In genomic region chr7:55737125-55737912, GRCm38 (mm10) we compare ENCODE assay signal across 9 mouse cellular contexts. TPM values are rescaled to one million over a fixed set of nuclear protein-coding genes. Genes with fewer than 3 reads are reported as not detected.
DNase-seq lines count a peak whose midpoint lies in the region; ATAC-seq and TF ChIP-seq lines count a peak whose summit lies in the region.
"Had no signal": no experiment of that assay in that cellular context is flagged by ENCODE, and none has a peak within 500 bp of the region (broad histone marks: within the 10 kb centered on the region; RNA-seq: fewer than 3 reads in every experiment).

No protein-coding gene starts in this region.

- ATAC-seq in forebrain, embryonic 14.5 days = peak; percentile 73
- ATAC-seq in kidney, postnatal 0 days (replicated peaks; ENCODE audit: low FRiP score, low read depth) = peak; percentile 46
- ATAC-seq in stomach, postnatal 0 days (ENCODE audit: low FRiP score, low TSS enrichment) = no peak
- ATAC-seq in activated CD4-positive, CD25-positive, alpha-beta regulatory T cell, adult 4 months = no peak

- TF ChIP-seq EP300 in stomach, postnatal 0 days (optimal IDR thresholded peaks at IDR 0.05) = no peak

- DNase-seq in ovary, postnatal 36 days (ENCODE audit: low spot score) = peak; percentile 39
- DNase-seq in ovary, adult 18-20 months (ENCODE audit: low spot score) = no peak
- DNase-seq in brain, adult 2 months (ENCODE audit: low read depth, low spot score) = peak; percentile 74
- peak; percentile 67 for DNase-seq in forebrain, embryonic 14.5 days (ENCODE audit: low spot score)
- DNase-seq in kidney, postnatal 0 days (ENCODE audit: low spot score) = peak; percentile 21
- peak; percentile 3 for DNase-seq in lung, postnatal 14 days
- no peak for DNase-seq in stomach, postnatal 0 days (ENCODE audit: low spot score)

- no peaks in the 10 kb centered on the region for H3K9me3 ChIP-seq in forebrain, embryonic 14.5 days (replicated peaks; ENCODE audit: control insufficient read depth, low read length)
- no peaks in the 10 kb centered on the region for H3K9me3 ChIP-seq in kidney, postnatal 0 days (replicated peaks; ENCODE audit: low read length)
- no peaks in the 10 kb centered on the region for H3K9me3 ChIP-seq in stomach, postnatal 0 days (ENCODE audit: control insufficient read depth, low read length)
- H3K9me3 ChIP-seq: embryonic facial prominence, embryonic 15.5 days had no signal

- no peak overlapping the region for H3K27ac ChIP-seq in forebrain, embryonic 14.5 days (ENCODE audit: low read depth, low read length)
- H3K27ac ChIP-seq in kidney, postnatal 0 days = no peak overlapping the region
- no peak overlapping the region for H3K27ac ChIP-seq in stomach, postnatal 0 days (replicated peaks)
- H3K27ac ChIP-seq: embryonic facial prominence, embryonic 15.5 days had no signal

- no peaks in the 10 kb centered on the region for H3K4me1 ChIP-seq in forebrain, embryonic 14.5 days (ENCODE audit: control insufficient read depth, insufficient read depth, low read length)
- H3K4me1 ChIP-seq in kidney, postnatal 0 days (replicated peaks; ENCODE audit: insufficient read depth, low read length) = no peaks in the 10 kb centered on the region
- no peaks in the 10 kb centered on the region for H3K4me1 ChIP-seq in stomach, postnatal 0 days (replicated peaks; ENCODE audit: control insufficient read depth, insufficient read depth)
- H3K4me1 ChIP-seq: embryonic facial prominence, embryonic 15.5 days had no signal

- H3K9ac ChIP-seq in forebrain, embryonic 14.5 days (ENCODE audit: low read length) = no peak overlapping the region
- H3K9ac ChIP-seq in kidney, postnatal 0 days (ENCODE audit: low read depth, low read length) = no peak overlapping the region
- no peak overlapping the region for H3K9ac ChIP-seq in stomach, postnatal 0 days (ENCODE audit: low read length)
- H3K9ac ChIP-seq: embryonic facial prominence, embryonic 15.5 days had no signal

- H3K4me2 ChIP-seq in forebrain, embryonic 14.5 days (ENCODE audit: low read length) = no peak overlapping the region
- H3K4me2 ChIP-seq in kidney, postnatal 0 days (ENCODE audit: low read length) = no peak overlapping the region
- H3K4me2 ChIP-seq in stomach, postnatal 0 days (replicated peaks; ENCODE audit: low read depth) = no peak overlapping the region
- H3K4me2 ChIP-seq: embryonic facial prominence, embryonic 15.5 days had no signal

- TF ChIP-seq CTCF in kidney, postnatal 0 days (IDR thresholded peaks at IDR 0.05; ENCODE audit: low read depth) = peak; percentile 71
- peak; percentile 68 for TF ChIP-seq CTCF in stomach, postnatal 0 days (IDR thresholded peaks at IDR 0.05; ENCODE audit: low read depth)

- no peaks in the 10 kb centered on the region for H3K27me3 ChIP-seq in forebrain, embryonic 14.5 days (replicated peaks; ENCODE audit: control insufficient read depth, insufficient read depth, low read length)
- no peaks in the 10 kb centered on the region for H3K27me3 ChIP-seq in kidney, postnatal 0 days (ENCODE audit: insufficient read depth, low read length)
- H3K27me3 ChIP-seq in stomach, postnatal 0 days (ENCODE audit: control insufficient read depth, insufficient read depth, low read length) = no peaks in the 10 kb centered on the region
- H3K27me3 ChIP-seq: embryonic facial prominence, embryonic 15.5 days had no signal

- H3K4me3 ChIP-seq in forebrain, embryonic 14.5 days (ENCODE audit: low read depth, low read length) = no peak overlapping the region
- no peak overlapping the region for H3K4me3 ChIP-seq in kidney, postnatal 0 days (replicated peaks; ENCODE audit: low read depth, low read length)
- no peak overlapping the region for H3K4me3 ChIP-seq in stomach, postnatal 0 days (ENCODE audit: low read depth, low read length)
- H3K4me3 ChIP-seq: embryonic facial prominence, embryonic 15.5 days had no signal

- no peaks in the 10 kb centered on the region for H3K36me3 ChIP-seq in forebrain, embryonic 14.5 days (ENCODE audit: control insufficient read depth, insufficient read depth, low read length)
- H3K36me3 ChIP-seq in kidney, postnatal 0 days (ENCODE audit: insufficient read depth, low read length) = no peaks in the 10 kb centered on the region
- no peaks in the 10 kb centered on the region for H3K36me3 ChIP-seq in stomach, postnatal 0 days (ENCODE audit: control insufficient read depth, insufficient read depth, low read length)
- H3K36me3 ChIP-seq: embryonic facial prominence, embryonic 15.5 days had no signal

- 59% methylated on average over 4 of the region's 4 CpGs for WGBS in forebrain, embryonic 14.5 days
- 49% methylated on average over 4 of the region's 4 CpGs for WGBS in kidney, postnatal 0 days
- 47% methylated on average over 4 of the region's 4 CpGs for whole genome bisulfite sequencing in stomach, postnatal 0 days

RNA-seq across cellular contexts. Expression of gene Siglech, which starts 30.7 kb away (rescaled TPM):
- polyA plus RNA-seq in forebrain, embryonic 14.5 days (2014; fragmentation: Nextera tagmentation; extraction: Ambion mirVana) = 2.8 and 2.9 TPM in 2 replicates
- polyA plus RNA-seq in kidney, postnatal 0 days (2015; fragmentation: Nextera tagmentation; extraction: Ambion mirVana) = 0.10 and 0.20 TPM in 2 replicates
- 0.79 and 0.81 TPM in 2 replicates for polyA plus RNA-seq in stomach, postnatal 0 days (2015; fragmentation: Nextera tagmentation; extraction: Ambion mirVana)
- not detected for polyA plus RNA-seq in activated CD4-positive, CD25-positive, alpha-beta regulatory T cell, adult 4 months (2017; shearing (Covaris generic))

RNA-seq across cellular contexts. Expression of gene Tubgcp5, which starts 56.6 kb away (rescaled TPM):
- 31.2 and 32.5 TPM in 2 replicates for polyA plus RNA-seq in forebrain, embryonic 14.5 days (2014; fragmentation: Nextera tagmentation; extraction: Ambion mirVana)
- polyA plus RNA-seq in kidney, postnatal 0 days (2015; fragmentation: Nextera tagmentation; extraction: Ambion mirVana) = 19.5 and 19.8 TPM in 2 replicates
- 8.8 and 10.0 TPM in 2 replicates for polyA plus RNA-seq in stomach, postnatal 0 days (2015; fragmentation: Nextera tagmentation; extraction: Ambion mirVana)
- polyA plus RNA-seq in activated CD4-positive, CD25-positive, alpha-beta regulatory T cell, adult 4 months (2017; shearing (Covaris generic)) = 10 to 100 TPM; 29.8 to 35.9 TPM

Comparison
In these comparisons a context has a peak if more than half of its experiments do, and no peak if none do; other contexts are left out.
1. DNase-seq: peak in ovary, postnatal 36 days (single experiment), brain, adult 2 months (single experiment), forebrain, embryonic 14.5 days (single experiment), kidney, postnatal 0 days (single experiment) and lung, postnatal 14 days (single experiment); none in ovary, adult 18-20 months (single experiment) and stomach, postnatal 0 days (single experiment).
2. ATAC-seq: peak in forebrain, embryonic 14.5 days (single experiment) and kidney, postnatal 0 days (single experiment); none in stomach, postnatal 0 days (single experiment) and activated CD4-positive, CD25-positive, alpha-beta regulatory T cell, adult 4 months (single experiment).